Mouse (Mus musculus): ENCODE data around the gene Svep1. TPM values are rescaled to one million over a fixed set of nuclear protein-coding genes. Genes with fewer than 3 reads are reported as not detected.

The Svep1 gene
- total and polyA plus RNA-seq, 3 experiments, result not detected

- no peaks in the 10 kb centered on the region for H3K36me3 ChIP-seq (ENCODE audit: control insufficient read depth in 1 of 2, insufficient read depth in 2 of 2, low read length in 2 of 2)
- H3K9me3 ChIP-seq (replicated peaks; ENCODE audit: insufficient read depth, low read length), result no peaks in the 10 kb centered on the region
- H3K4me1 ChIP-seq (ENCODE audit: control insufficient read depth in 1 of 2, insufficient read depth in 2 of 2, low read length in 2 of 2), result no peaks in the 10 kb centered on the region
- H3K4me3 ChIP-seq (ENCODE audit: control insufficient read depth in 1 of 2, insufficient read depth in 1 of 2, low read depth in 2 of 2, low read length in 2 of 2), result no peak overlapping the region
- peaks cover 0 to 2% of the 10 kb centered on the region in 2 experiments; a peak in 1 of 4 replicates for H3K27me3 ChIP-seq (ENCODE audit: control insufficient read depth in 1 of 2, insufficient read depth in 2 of 2, low read length in 2 of 2)
- DNase-seq (ENCODE audit: low read depth, low spot score), result peak; percentile 23
- TF ChIP-seq NELFE (IDR thresholded peaks at IDR 0.05; ENCODE audit: low read depth, low read length) (no peak), TBP (IDR thresholded peaks at IDR 0.05; ENCODE audit: low read depth, low read length) (no peak), CHD1 (IDR thresholded peaks at IDR 0.05; ENCODE audit: low read depth, low read length) (no peak), SMC3 (IDR thresholded peaks at IDR 0.05; ENCODE audit: low read depth, low read length) (no peak), MYC (IDR thresholded peaks at IDR 0.05; ENCODE audit: low read depth, low read length) (no peak), ETS1 (IDR thresholded peaks at IDR 0.05; ENCODE audit: low read depth, low read length) (no peak), POLR2A (IDR thresholded peaks at IDR 0.05; ENCODE audit: control insufficient read depth in 1 of 2, insufficient read depth in 1 of 2, low read depth in 1 of 2, low read length in 2 of 2, poor library complexity in 1 of 2) (no peak), MAZ (IDR thresholded peaks at IDR 0.05; ENCODE audit: low read depth, low read length) (no peak), ZMIZ1 (IDR thresholded peaks at IDR 0.05; ENCODE audit: low read depth, low read length) (no peak), MAFK (IDR thresholded peaks at IDR 0.05; ENCODE audit: borderline replicate concordance, low read depth, low read length) (no peak), E2F4 (IDR thresholded peaks at IDR 0.05; ENCODE audit: borderline replicate concordance, low read depth, low read length) (no peak), CTCF (IDR thresholded peaks at IDR 0.05 in 2 of 3, conservative IDR thresholded peaks at IDR 0.05 in 1 of 3; ENCODE audit: control insufficient read depth in 1 of 3, insufficient read depth in 1 of 3, low read depth in 2 of 3, low read length in 3 of 3, poor library complexity in 1 of 3, severe bottlenecking in 1 of 3) (no peak), USF1 (IDR thresholded peaks at IDR 0.05; ENCODE audit: low read depth, low read length) (no peak), TAL1 (IDR thresholded peaks at IDR 0.05; ENCODE audit: low read length) (no peak), ZKSCAN1 (IDR thresholded peaks at IDR 0.05; ENCODE audit: low read depth, low read length) (no peak), NRF1 (IDR thresholded peaks at IDR 0.05; ENCODE audit: insufficient read depth, low read depth, low read length, poor library complexity, severe bottlenecking) (no peak), HCFC1 (IDR thresholded peaks at IDR 0.05; ENCODE audit: low read depth, low read length) (no peak), MEF2A (IDR thresholded peaks at IDR 0.05; ENCODE audit: extremely low read depth, insufficient replicate concordance, low read depth, low read length, poor library complexity, severe bottlenecking) (no peak), USF2 (IDR thresholded peaks at IDR 0.05; ENCODE audit: borderline replicate concordance in 1 of 2, insufficient read depth in 1 of 2, low read depth in 1 of 2, low read length in 2 of 2) (no peak)
- H3K79me2 ChIP-seq (ENCODE audit: control insufficient read depth, insufficient read depth, low read length, poor library complexity), result no peaks in the 10 kb centered on the region
- H3K9ac ChIP-seq (ENCODE audit: control insufficient read depth, low read depth, low read length, poor library complexity, severe bottlenecking), result no peak overlapping the region
- no peak overlapping the region for H3K27ac ChIP-seq (ENCODE audit: control insufficient read depth, low read depth, low read length)
Measured at GRCm38 (mm10) chr4:58195936-58196335, 10.7 kb downstream of the Svep1 start.

GRCm38 (mm10) chr4:58189281-58189680, 17.4 kb downstream of the Svep1 start:
- DNase-seq (ENCODE audit: low read depth, low spot score), result no peak
- no peaks in the 10 kb centered on the region for H3K4me1 ChIP-seq (ENCODE audit: control insufficient read depth in 1 of 2, insufficient read depth in 2 of 2, low read length in 2 of 2)
- no peaks in the 10 kb centered on the region for H3K79me2 ChIP-seq (ENCODE audit: control insufficient read depth, insufficient read depth, low read length, poor library complexity)
- no peaks in the 10 kb centered on the region for H3K9me3 ChIP-seq (replicated peaks; ENCODE audit: insufficient read depth, low read length)
- H3K27ac ChIP-seq (ENCODE audit: control insufficient read depth, low read depth, low read length), result no peak overlapping the region
- no peak for TF ChIP-seq ZMIZ1 (IDR thresholded peaks at IDR 0.05; ENCODE audit: low read depth, low read length)
- TF ChIP-seq ELF1 (IDR thresholded peaks at IDR 0.05; ENCODE audit: low read depth, low read length), result no peak
- no peak for TF ChIP-seq MXI1 (IDR thresholded peaks at IDR 0.05; ENCODE audit: low read depth, low read length)
- TF ChIP-seq HCFC1 (IDR thresholded peaks at IDR 0.05; ENCODE audit: low read depth, low read length), result no peak
- no peak for TF ChIP-seq MYB (IDR thresholded peaks at IDR 0.05; ENCODE audit: low read depth, low read length)
- no peak for TF ChIP-seq ZC3H11A (IDR thresholded peaks at IDR 0.05; ENCODE audit: low read depth, low read length)
- no peak for TF ChIP-seq TBP (IDR thresholded peaks at IDR 0.05; ENCODE audit: low read depth, low read length)
- no peak for TF ChIP-seq ETS1 (IDR thresholded peaks at IDR 0.05; ENCODE audit: low read depth, low read length)
- H3K4me3 ChIP-seq (ENCODE audit: control insufficient read depth in 1 of 2, insufficient read depth in 1 of 2, low read depth in 2 of 2, low read length in 2 of 2), result no peak overlapping the region
- H3K27me3 ChIP-seq (ENCODE audit: control insufficient read depth in 1 of 2, insufficient read depth in 2 of 2, low read length in 2 of 2), result no peaks in the 10 kb centered on the region
- no peak overlapping the region for H3K9ac ChIP-seq (ENCODE audit: control insufficient read depth, low read depth, low read length, poor library complexity, severe bottlenecking)
- H3K36me3 ChIP-seq (ENCODE audit: control insufficient read depth in 1 of 2, insufficient read depth in 2 of 2, low read length in 2 of 2), result no peaks in the 10 kb centered on the region

All from MEL (cell line).